In genomic region chr2:72981441-72982109, GRCm38 (mm10) we compare ENCODE assay signal across 9 mouse cellular contexts. TPM values are rescaled to one million over a fixed set of nuclear protein-coding genes. Genes with fewer than 3 reads are reported as not detected.
DNase-seq lines count a peak whose midpoint lies in the region; ATAC-seq and TF ChIP-seq lines count a peak whose summit lies in the region.
"Had no signal": no experiment of that assay in that cellular context is flagged by ENCODE, and none has a peak within 500 bp of the region (broad histone marks: within the 10 kb centered on the region; RNA-seq: fewer than 3 reads in every experiment).

No protein-coding gene starts in this region.

- DNase-seq in heart, adult 2 months = no peak
- no peak for DNase-seq in heart, adult 18-20 months
- no peak for DNase-seq in CH12.LX (ENCODE audit: extremely low read depth)
- no peak for DNase-seq in heart, postnatal 0 days (ENCODE audit: low spot score)
- DNase-seq in liver, postnatal 0 days = no peak
- no peak for DNase-seq in urinary bladder, postnatal 36 days (ENCODE audit: low spot score in 2 of 2)
- no peak for DNase-seq in spleen, adult 12 weeks (ENCODE audit: low spot score)

- no peak; the same call in 1 of the 2 replicates for TF ChIP-seq RAD21 in CH12.LX (IDR thresholded peaks at IDR 0.05; ENCODE audit: low read depth, low read length)

- WGBS in heart, adult 2 months = 68% methylated on average over 9 of the region's 9 CpGs
- 75% methylated on average over 9 of the region's 9 CpGs for WGBS in heart, postnatal 0 days
- WGBS in liver, postnatal 0 days (ENCODE audit: insufficient replicate concordance) = 67% methylated on average over 9 of the region's 9 CpGs

- no peaks in the 10 kb centered on the region for H3K27me3 ChIP-seq in heart, adult 2 months (ENCODE audit: control insufficient read depth, insufficient read depth, low read length)
- no peaks in the 10 kb centered on the region for H3K27me3 ChIP-seq in CH12.LX (replicated peaks)
- no peaks in the 10 kb centered on the region for H3K27me3 ChIP-seq in heart, postnatal 0 days (ENCODE audit: control insufficient read depth, insufficient read depth, low read length)
- no peaks in the 10 kb centered on the region for H3K27me3 ChIP-seq in liver, postnatal 0 days (ENCODE audit: insufficient read depth, low read length)

- TF ChIP-seq POLR2A in heart, adult 2 months (IDR thresholded peaks at IDR 0.05; ENCODE audit: insufficient read depth, low read depth, low read length) = no peak
- TF ChIP-seq POLR2A in CH12.LX (IDR thresholded peaks at IDR 0.05; ENCODE audit: low read depth, low read length) = no peak

- intact Hi-C loops in heart, adult 2 months (cut with DNase I) = loop anchor here (2.0 kb wide), 1 partner anchor 21 kb away; no protein-coding TSS in a partner anchor

- no peak overlapping the region for H3K9ac ChIP-seq in heart, adult 2 months (ENCODE audit: low read depth, low read length)
- H3K9ac ChIP-seq in CH12.LX (ENCODE audit: insufficient read depth, low read depth) = peak overlapping the region; percentile 100
- peak overlapping the region; percentile 99; the same call in 1 of the 2 replicates for H3K9ac ChIP-seq in heart, postnatal 0 days (replicated peaks; ENCODE audit: low read depth, low read length)
- H3K9ac ChIP-seq in liver, postnatal 0 days (replicated peaks) = peak overlapping the region; percentile 100; the same call in 1 of the 2 replicates

- in situ Hi-C loops in CH12.LX (cut with MboI; ENCODE audit: low pct_ligation_motif_present, low pct_unique_long_range_greater_than_20kb, low sequenced_read_pairs) = no loop called here

- no peak for TF ChIP-seq EP300 in heart, adult 2 months (IDR thresholded peaks at IDR 0.05; ENCODE audit: insufficient read depth, low read depth, low read length)
- no peak for TF ChIP-seq EP300 in CH12.LX (IDR thresholded peaks at IDR 0.05; ENCODE audit: low read length)
- TF ChIP-seq EP300 in heart, postnatal 0 days (IDR thresholded peaks at IDR 0.05; ENCODE audit: low read depth) = no peak
- TF ChIP-seq EP300 in liver, postnatal 0 days (IDR thresholded peaks at IDR 0.05; ENCODE audit: low read depth) = no peak

- H3K4me3 ChIP-seq in heart, adult 2 months = peak overlapping the region; percentile 98
- peak overlapping the region in 2 of 3 experiments; percentile 65 to 91 for H3K4me3 ChIP-seq in CH12.LX (replicated peaks in 1 of 3; ENCODE audit: low read depth in 2 of 3, low read length in 2 of 3, poor library complexity in 1 of 3)
- peak overlapping the region; percentile 95; the same call in 1 of the 2 replicates for H3K4me3 ChIP-seq in heart, postnatal 0 days (ENCODE audit: low read depth, low read length)
- peak overlapping the region; percentile 98 for H3K4me3 ChIP-seq in liver, postnatal 0 days (ENCODE audit: low read depth, low read length)

- H3K79me2 ChIP-seq in heart, adult 2 months (replicated peaks; ENCODE audit: control insufficient read depth, insufficient read depth, low read length) = no peaks in the 10 kb centered on the region
- peaks cover 17% of the 10 kb centered on the region for H3K79me2 ChIP-seq in CH12.LX (replicated peaks; ENCODE audit: control insufficient read depth, extremely low read depth, insufficient read depth, poor library complexity, severe bottlenecking)

- H3K27ac ChIP-seq in heart, adult 2 months = peak overlapping the region; percentile 100
- H3K27ac ChIP-seq in CH12.LX (ENCODE audit: insufficient read depth, low read depth) = peak overlapping the region; percentile 80
- peak overlapping the region; percentile 100 for H3K27ac ChIP-seq in heart, postnatal 0 days (ENCODE audit: low read depth)
- peak overlapping the region; percentile 100; the same call in 1 of the 2 replicates for H3K27ac ChIP-seq in liver, postnatal 0 days (ENCODE audit: low read depth)

- no peak for ATAC-seq in heart, postnatal 0 days (ENCODE audit: insufficient read depth, low read depth)
- no peak for ATAC-seq in liver, postnatal 0 days
- ATAC-seq in frontal cortex, adult (ENCODE audit: low TSS enrichment) = no peak

- no peak for TF ChIP-seq CTCF in heart, adult 2 months (IDR thresholded peaks at IDR 0.05)
- TF ChIP-seq CTCF in CH12.LX (conservative IDR thresholded peaks at IDR 0.05 in 1 of 2, IDR thresholded peaks at IDR 0.05 in 1 of 2; ENCODE audit: low read depth in 2 of 2, low read length in 2 of 2) = no peak
- no peak for TF ChIP-seq CTCF in heart, postnatal 0 days (IDR thresholded peaks at IDR 0.05; ENCODE audit: low read depth)
- TF ChIP-seq CTCF in liver, postnatal 0 days (IDR thresholded peaks at IDR 0.05; ENCODE audit: low read depth) = no peak

- H3K9me3 ChIP-seq in CH12.LX (replicated peaks; ENCODE audit: low read length) = no peaks in the 10 kb centered on the region
- H3K9me3 ChIP-seq in heart, postnatal 0 days (replicated peaks; ENCODE audit: control insufficient read depth, low read length) = no peaks in the 10 kb centered on the region
- H3K9me3 ChIP-seq in liver, postnatal 0 days (ENCODE audit: low read length) = no peaks in the 10 kb centered on the region

- peaks cover 7% of the 10 kb centered on the region for H3K4me1 ChIP-seq in heart, adult 2 months (ENCODE audit: control insufficient read depth, insufficient read depth, low read length)
- H3K4me1 ChIP-seq in CH12.LX (ENCODE audit: control insufficient read depth in 1 of 2, insufficient read depth in 2 of 2) = peaks cover 11 to 33% of the 10 kb centered on the region in 2 experiments
- peaks cover 13% of the 10 kb centered on the region; the same call in 1 of the 2 replicates for H3K4me1 ChIP-seq in heart, postnatal 0 days (ENCODE audit: control insufficient read depth, insufficient read depth)
- H3K4me1 ChIP-seq in liver, postnatal 0 days (ENCODE audit: insufficient read depth) = peaks cover 18% of the 10 kb centered on the region

- peak overlapping the region; percentile 77 for H3K4me2 ChIP-seq in CH12.LX (ENCODE audit: insufficient read depth, low read depth, poor library complexity, severe bottlenecking)
- H3K4me2 ChIP-seq in heart, postnatal 0 days (ENCODE audit: low read depth, low read length) = peak overlapping the region; percentile 69
- peak overlapping the region; percentile 70 for H3K4me2 ChIP-seq in liver, postnatal 0 days (ENCODE audit: low read depth, low read length)

- H3K36me3 ChIP-seq in heart, adult 2 months (ENCODE audit: control insufficient read depth, insufficient read depth, low read length) = peaks cover 9% of the 10 kb centered on the region
- no peaks in the 10 kb centered on the region for H3K36me3 ChIP-seq in CH12.LX (replicated peaks in 1 of 2; ENCODE audit: control insufficient read depth in 1 of 2, insufficient read depth in 1 of 2, low read length in 1 of 2)
- H3K36me3 ChIP-seq in heart, postnatal 0 days (replicated peaks; ENCODE audit: control insufficient read depth, insufficient read depth, low read length) = no peaks in the 10 kb centered on the region
- no peaks in the 10 kb centered on the region for H3K36me3 ChIP-seq in liver, postnatal 0 days (replicated peaks; ENCODE audit: insufficient read depth, low read length)

- dilution Hi-C loops in CH12.LX (cut with MboI; ENCODE audit: extremely low pct_ligation_motif_present, extremely low pct_unique_long_range_greater_than_20kb, low sequenced_read_pairs) = no loop called here

TF ChIP-seq in CH12.LX, 34 proteins besides CTCF, POLR2A, EP300 and RAD21:
- TF ChIP-seq RCOR1 (conservative IDR thresholded peaks at IDR 0.05; ENCODE audit: low read depth, low read length) (no peak), ETS1 (conservative IDR thresholded peaks at IDR 0.05; ENCODE audit: low read depth, low read length) (no peak; the same call in 1 of the 2 replicates), MAZ (IDR thresholded peaks at IDR 0.05; ENCODE audit: low read depth, low read length) (0 out of 2 replicates have a peak, but pooled peaks have one; percentile 11), CHD1 (IDR thresholded peaks at IDR 0.05; ENCODE audit: low read depth, low read length) (peak; percentile 21; the same call in 1 of the 2 replicates), ZNF384 (IDR thresholded peaks at IDR 0.05; ENCODE audit: low read depth, low read length) (peak; percentile 45; the same call in 1 of the 2 replicates), ZC3H11A (IDR thresholded peaks at IDR 0.05; ENCODE audit: low read depth, low read length) (no peak), IRF4 (IDR thresholded peaks at IDR 0.05; ENCODE audit: low read depth, low read length) (peak; percentile 18; the same call in 1 of the 2 replicates), NELFE (IDR thresholded peaks at IDR 0.05; ENCODE audit: low read depth, low read length) (no peak)

RNA-seq across cellular contexts. Expression of gene Sp3, which starts 1.3 kb away (rescaled TPM):
- total RNA-seq in heart, adult 2 months (2021) = 10 to 100 TPM; 29.6 to 33.6 TPM
- 11.1 and 21.8 TPM in 2 replicates for polyA plus RNA-seq in heart, adult 2 months (2012; rRNA removed)
- total RNA-seq in heart, adult 18-20 months (2021) = 10 to 100 TPM; 27.9 to 32.9 TPM
- total RNA-seq in CH12.LX (2012; rRNA removed) (37.7 and 41.8 TPM in 2 replicates), CH12.LX (2014; rRNA removed) (86.8 and 95.7 TPM in 2 replicates)
- 33.8 and 40.4 TPM in 2 replicates for polyA plus RNA-seq in CH12.LX (2012; ENCODE audit: insufficient read length, low read depth)
- total RNA-seq in heart, postnatal 0 days (2014; rRNA removed; ENCODE audit: low replicate concordance) = 62.1 and 72.7 TPM in 2 replicates
- polyA plus RNA-seq in heart, postnatal 0 days (2015; fragmentation: Nextera tagmentation; extraction: Ambion mirVana) = 24.7 and 28.3 TPM in 2 replicates
- 20.5 and 21.8 TPM in 2 replicates for polyA plus RNA-seq in liver, postnatal 0 days (2015; fragmentation: Nextera tagmentation; extraction: Ambion mirVana)

RNA-seq across cellular contexts. Expression of gene Gm11084, which starts 4.9 kb away (rescaled TPM):
- total RNA-seq in heart, adult 2 months (2021) = not detected
- not detected in 2 replicates for polyA plus RNA-seq in heart, adult 2 months (2012; rRNA removed)
- not detected for total RNA-seq in heart, adult 18-20 months (2021)
- total RNA-seq in CH12.LX (2012; rRNA removed) = not detected in 2 replicates
- total RNA-seq in CH12.LX (2014; rRNA removed) = not detected in 2 replicates
- polyA plus RNA-seq in CH12.LX (2012; ENCODE audit: insufficient read length, low read depth) = not detected in 2 replicates
- total RNA-seq in heart, postnatal 0 days (2014; rRNA removed; ENCODE audit: low replicate concordance) = not detected in 2 replicates
- not detected in 2 replicates for polyA plus RNA-seq in heart, postnatal 0 days (2015; fragmentation: Nextera tagmentation; extraction: Ambion mirVana)
- polyA plus RNA-seq in liver, postnatal 0 days (2015; fragmentation: Nextera tagmentation; extraction: Ambion mirVana) = not detected in 2 replicates
- total RNA-seq: common myeloid progenitor, adult 5-6 weeks had no signal
